Mouse (Mus musculus): Measurements from ENCODE around the gene Cadm3. TPM values are rescaled to one million over a fixed set of nuclear protein-coding genes. Genes with fewer than 3 reads are reported as not detected.

Gene Cadm3
- polyA plus RNA-seq, 1 experiment from 2014 or later = 1.4 TPM

- H3K9me3 ChIP-seq (ENCODE audit: control insufficient read depth, low read length) = no peaks in the 10 kb centered on the region
- no peak overlapping the region for H3K4me3 ChIP-seq (ENCODE audit: low read depth, low read length)
- ATAC-seq (ENCODE audit: insufficient number of reproducible peaks, low FRiP score, low TSS enrichment, low read depth) (no peak), DNase-seq (ENCODE audit: low spot score) (no peak)
- H3K27ac ChIP-seq (replicated peaks; ENCODE audit: low read depth, low read length) = no peak overlapping the region
- H3K4me1 ChIP-seq (ENCODE audit: control insufficient read depth, insufficient read depth, low read length) = no peaks in the 10 kb centered on the region
- no peak overlapping the region for H3K9ac ChIP-seq (ENCODE audit: low read length)
- no peaks in the 10 kb centered on the region for H3K36me3 ChIP-seq (ENCODE audit: control insufficient read depth, insufficient read depth, low read length)
- WGBS = 75% methylated on average over 11 of the region's 11 CpGs
- no peaks in the 10 kb centered on the region for H3K27me3 ChIP-seq (ENCODE audit: control insufficient read depth, insufficient read depth, low read length)
- no peak overlapping the region for H3K4me2 ChIP-seq (ENCODE audit: low read depth, severe bottlenecking)
These were observed 31.6 kb downstream of the Cadm3 start for GRCm38 (mm10) chr1:173335903-173336302.

- H3K4me3 ChIP-seq (ENCODE audit: low read depth, low read length) = no peak within 1 kb of the TSS
- H3K27ac ChIP-seq (replicated peaks; ENCODE audit: low read depth, low read length) = no peak within 1 kb of the TSS
- no peaks in the 10 kb centered on the region for H3K36me3 ChIP-seq (ENCODE audit: control insufficient read depth, insufficient read depth, low read length)
- ATAC-seq (ENCODE audit: insufficient number of reproducible peaks, low FRiP score, low TSS enrichment, low read depth) = no peak; the same call in 1 of the 2 replicates
- DNase-seq (ENCODE audit: low spot score) = no peak
- 72% methylated on average over 9 of the region's 9 CpGs for WGBS
- no peak within 1 kb of the TSS for H3K4me2 ChIP-seq (ENCODE audit: low read depth, severe bottlenecking)
- H3K27me3 ChIP-seq (ENCODE audit: control insufficient read depth, insufficient read depth, low read length) = no peaks in the 10 kb centered on the region
- no peaks in the 10 kb centered on the region for H3K4me1 ChIP-seq (ENCODE audit: control insufficient read depth, insufficient read depth, low read length)
- H3K9me3 ChIP-seq (ENCODE audit: control insufficient read depth, low read length) = no peaks in the 10 kb centered on the region
- H3K9ac ChIP-seq (ENCODE audit: low read length) = no peak within 1 kb of the TSS
These were observed 33.9 kb downstream of the Cadm3 start, which contains the start of gene Ackr1 for GRCm38 (mm10) chr1:173333312-173334253. Ackr1 (minus strand) TSS chr1:173333750.

- 90% methylated on average over 5 of the region's 5 CpGs for WGBS
- H3K9me3 ChIP-seq (ENCODE audit: control insufficient read depth, low read length) = no peaks in the 10 kb centered on the region
- H3K27me3 ChIP-seq (ENCODE audit: control insufficient read depth, insufficient read depth, low read length) = no peaks in the 10 kb centered on the region
- no peak overlapping the region for H3K4me2 ChIP-seq (ENCODE audit: low read depth, severe bottlenecking)
- H3K36me3 ChIP-seq (ENCODE audit: control insufficient read depth, insufficient read depth, low read length) = no peaks in the 10 kb centered on the region
- H3K4me3 ChIP-seq (ENCODE audit: low read depth, low read length) = no peak overlapping the region
- no peak for DNase-seq (ENCODE audit: low spot score)
- no peak for ATAC-seq (ENCODE audit: insufficient number of reproducible peaks, low FRiP score, low TSS enrichment, low read depth)
- no peak overlapping the region for H3K9ac ChIP-seq (ENCODE audit: low read length)
- no peak overlapping the region for H3K27ac ChIP-seq (replicated peaks; ENCODE audit: low read depth, low read length)
- H3K4me1 ChIP-seq (ENCODE audit: control insufficient read depth, insufficient read depth, low read length) = no peaks in the 10 kb centered on the region
These were observed 35.1 kb downstream of the Cadm3 start for GRCm38 (mm10) chr1:173332418-173332817.

- H3K36me3 ChIP-seq (ENCODE audit: control insufficient read depth, insufficient read depth, low read length) = no peaks in the 10 kb centered on the region
- H3K4me1 ChIP-seq (ENCODE audit: control insufficient read depth, insufficient read depth, low read length) = no peaks in the 10 kb centered on the region
- no peak for ATAC-seq (ENCODE audit: insufficient number of reproducible peaks, low FRiP score, low TSS enrichment, low read depth)
- no peak overlapping the region for H3K9ac ChIP-seq (ENCODE audit: low read length)
- 81% methylated on average over 5 of the region's 5 CpGs for WGBS
- no peaks in the 10 kb centered on the region for H3K9me3 ChIP-seq (ENCODE audit: control insufficient read depth, low read length)
- no peak for DNase-seq (ENCODE audit: low spot score)
- no peaks in the 10 kb centered on the region for H3K27me3 ChIP-seq (ENCODE audit: control insufficient read depth, insufficient read depth, low read length)
- no peak overlapping the region for H3K4me2 ChIP-seq (ENCODE audit: low read depth, severe bottlenecking)
- H3K4me3 ChIP-seq (ENCODE audit: low read depth, low read length) = no peak overlapping the region
- H3K27ac ChIP-seq (replicated peaks; ENCODE audit: low read depth, low read length) = no peak overlapping the region
These were observed 37.8 kb downstream of the Cadm3 start for GRCm38 (mm10) chr1:173329743-173330142.

- Histone ChIP-seq H3K4me3 (ENCODE audit: low read depth, low read length) (no peak overlapping the region), H3K36me3 (ENCODE audit: control insufficient read depth, insufficient read depth, low read length) (no peaks in the 10 kb centered on the region), H3K9ac (ENCODE audit: low read length) (no peak overlapping the region), H3K27me3 (ENCODE audit: control insufficient read depth, insufficient read depth, low read length) (no peaks in the 10 kb centered on the region), H3K9me3 (ENCODE audit: control insufficient read depth, low read length) (no peaks in the 10 kb centered on the region), H3K27ac (replicated peaks; ENCODE audit: low read depth, low read length) (no peak overlapping the region), H3K4me1 (ENCODE audit: control insufficient read depth, insufficient read depth, low read length) (no peaks in the 10 kb centered on the region), H3K4me2 (ENCODE audit: low read depth, severe bottlenecking) (no peak overlapping the region)
- DNase-seq (ENCODE audit: low spot score) (no peak), ATAC-seq (ENCODE audit: insufficient number of reproducible peaks, low FRiP score, low TSS enrichment, low read depth) (no peak)
- WGBS = 54% methylated on average over 4 of the region's 4 CpGs
These were observed 38.3 kb downstream of the Cadm3 start for GRCm38 (mm10) chr1:173329185-173329584.

- H3K27me3 ChIP-seq (ENCODE audit: control insufficient read depth, insufficient read depth, low read length) = no peaks in the 10 kb centered on the region
- DNase-seq (ENCODE audit: low spot score) = no peak
- no peak overlapping the region for H3K27ac ChIP-seq (replicated peaks; ENCODE audit: low read depth, low read length)
- no peak overlapping the region for H3K9ac ChIP-seq (ENCODE audit: low read length)
- H3K4me3 ChIP-seq (ENCODE audit: low read depth, low read length) = no peak overlapping the region
- no peaks in the 10 kb centered on the region for H3K9me3 ChIP-seq (ENCODE audit: control insufficient read depth, low read length)
- no peak overlapping the region for H3K4me2 ChIP-seq (ENCODE audit: low read depth, severe bottlenecking)
- 66% methylated on average over 8 of the region's 8 CpGs for WGBS
- no peaks in the 10 kb centered on the region for H3K36me3 ChIP-seq (ENCODE audit: control insufficient read depth, insufficient read depth, low read length)
- ATAC-seq (ENCODE audit: insufficient number of reproducible peaks, low FRiP score, low TSS enrichment, low read depth) = no peak
- H3K4me1 ChIP-seq (ENCODE audit: control insufficient read depth, insufficient read depth, low read length) = no peaks in the 10 kb centered on the region
These were observed 39.0 kb downstream of the Cadm3 start for GRCm38 (mm10) chr1:173328446-173328845.

GRCm38 (mm10) chr1:173326552-173326951, 40.9 kb downstream of the Cadm3 start:
- no peaks in the 10 kb centered on the region for H3K9me3 ChIP-seq (ENCODE audit: control insufficient read depth, low read length)
- H3K4me2 ChIP-seq (ENCODE audit: low read depth, severe bottlenecking) = no peak overlapping the region
- no peak for DNase-seq (ENCODE audit: low spot score)
- no peaks in the 10 kb centered on the region for H3K4me1 ChIP-seq (ENCODE audit: control insufficient read depth, insufficient read depth, low read length)
- H3K9ac ChIP-seq (ENCODE audit: low read length) = no peak overlapping the region
- ATAC-seq (ENCODE audit: insufficient number of reproducible peaks, low FRiP score, low TSS enrichment, low read depth) = no peak
- H3K36me3 ChIP-seq (ENCODE audit: control insufficient read depth, insufficient read depth, low read length) = no peaks in the 10 kb centered on the region
- no peak overlapping the region for H3K27ac ChIP-seq (replicated peaks; ENCODE audit: low read depth, low read length)
- no peak overlapping the region for H3K4me3 ChIP-seq (ENCODE audit: low read depth, low read length)
- no peaks in the 10 kb centered on the region for H3K27me3 ChIP-seq (ENCODE audit: control insufficient read depth, insufficient read depth, low read length)
- WGBS = 78% methylated on average over 1 of the region's 1 CpGs

- no peak overlapping the region for H3K9ac ChIP-seq (ENCODE audit: low read length)
- H3K9me3 ChIP-seq (ENCODE audit: control insufficient read depth, low read length) = no peaks in the 10 kb centered on the region
- H3K4me3 ChIP-seq (ENCODE audit: low read depth, low read length) = no peak overlapping the region
- no peaks in the 10 kb centered on the region for H3K36me3 ChIP-seq (ENCODE audit: control insufficient read depth, insufficient read depth, low read length)
- 100% methylated on average over 1 of the region's 1 CpGs for WGBS
- DNase-seq (ENCODE audit: low spot score) = no peak
- no peaks in the 10 kb centered on the region for H3K27me3 ChIP-seq (ENCODE audit: control insufficient read depth, insufficient read depth, low read length)
- no peak for ATAC-seq (ENCODE audit: insufficient number of reproducible peaks, low FRiP score, low TSS enrichment, low read depth)
- no peak overlapping the region for H3K4me2 ChIP-seq (ENCODE audit: low read depth, severe bottlenecking)
- H3K27ac ChIP-seq (replicated peaks; ENCODE audit: low read depth, low read length) = no peak overlapping the region
- H3K4me1 ChIP-seq (ENCODE audit: control insufficient read depth, insufficient read depth, low read length) = no peaks in the 10 kb centered on the region
These were observed 42.1 kb downstream of the Cadm3 start for GRCm38 (mm10) chr1:173325395-173325794.

Measured in limb, embryonic 11.5 days (tissue).